14 mouse cellular contexts compared by ENCODE assay signal in genomic region chr5:111124620-111125200, GRCm38 (mm10).
"Had no signal": no experiment of that assay in that cellular context is flagged by ENCODE, and none has a peak within 500 bp of the region (broad histone marks: within the 10 kb centered on the region; RNA-seq: fewer than 3 reads in every experiment).

No protein-coding gene starts in this region.

- H3K4me2 ChIP-seq: limb, embryonic 12.5 days; liver, embryonic 13.5 days; lung, embryonic 15.5 days; neural tube, embryonic 12.5 days had no signal

- H3K27me3 ChIP-seq: limb, embryonic 12.5 days; liver, embryonic 13.5 days; lung, embryonic 15.5 days had no signal

- H3K9ac ChIP-seq: limb, embryonic 12.5 days; liver, embryonic 13.5 days; liver, postnatal 0 days; lung, embryonic 15.5 days; neural tube, embryonic 12.5 days had no signal

- DNase-seq: kidney, postnatal 36 days; layer of hippocampus, adult 9-11 months; layer of hippocampus, postnatal 36 days; liver; liver, embryonic 13.5 days; liver, postnatal 0 days; midbrain, embryonic 14.5 days; retina, postnatal 1 day; right cerebral cortex, postnatal 4 days; spleen, adult 18-20 months had no signal

- H3K27ac ChIP-seq: limb, embryonic 12.5 days; liver, embryonic 13.5 days; lung, embryonic 15.5 days; midbrain, embryonic 10.5 days; neural tube, embryonic 12.5 days had no signal

- H3K4me3 ChIP-seq: limb, embryonic 12.5 days; liver, embryonic 13.5 days; lung, embryonic 15.5 days; midbrain, embryonic 10.5 days; neural tube, embryonic 12.5 days had no signal

- H3K36me3 ChIP-seq: limb, embryonic 12.5 days; liver, embryonic 13.5 days; lung, embryonic 15.5 days; midbrain, embryonic 10.5 days; neural tube, embryonic 12.5 days had no signal

- ATAC-seq: liver, postnatal 0 days had no signal

- H3K9me3 ChIP-seq: limb, embryonic 12.5 days; liver, embryonic 13.5 days; lung, embryonic 15.5 days; midbrain, embryonic 10.5 days; neural tube, embryonic 12.5 days had no signal
